Mouse (Mus musculus) liver, postnatal 0 days (tissue): ENCODE measurements at regions not wholly inside any gene's neighbourhood (a gene's known extent, or its start where the extent isn't known, plus 50 kb on each side); places are given as distances from the start of the nearest gene placed in this dataset.

Experiments used
- ATAC-seq: fragments of 200-750 bp; cut with Nextera tagmentation; 2 replicates; pipeline ENCODE4 v1.8.0; 2017; ENCODE audit warnings: mild to moderate bottlenecking, moderate library complexity
- DNase-seq: peaks from one replicate; pipeline ENCODE4 v3.0.0-alpha.2; 2016
- H3K27ac ChIP-seq: fragments of 300-500 bp; sonication (generic); 2 replicates; pipeline ENCODE4 v1.5.1; 2014; ENCODE audit warnings: antibody characterized with exemption, moderate library complexity, mild to moderate bottlenecking, low read depth
- H3K27me3 ChIP-seq: fragments of 300-500 bp; sonication (generic); 2 replicates; pipeline ENCODE4 v1.6.1; 2014; ENCODE audit warnings: low read length, control low read depth, mixed read lengths; ENCODE audit not compliant: insufficient read depth
- H3K36me3 ChIP-seq: fragments of 300-500 bp; sonication (generic); replicated peaks from 2 replicates; pipeline ENCODE4 v1.6.1; 2014; ENCODE audit warnings: mild to moderate bottlenecking, control low read depth, low read length, moderate library complexity, mixed read lengths; ENCODE audit not compliant: insufficient read depth
- H3K4me1 ChIP-seq: fragments of 300-500 bp; sonication (generic); 2 replicates; pipeline ENCODE4 v1.6.1; 2014; ENCODE audit warnings: antibody characterized with exemption, mild to moderate bottlenecking, control low read depth; ENCODE audit not compliant: insufficient read depth
- H3K4me2 ChIP-seq: fragments of 300-500 bp; sonication (generic); 2 replicates; pipeline ENCODE4 v1.6.1; 2014; ENCODE audit warnings: low read depth, mild to moderate bottlenecking, low read length, moderate library complexity, mixed read lengths
- H3K4me3 ChIP-seq: fragments of 300-500 bp; sonication (generic); 2 replicates; pipeline ENCODE4 v1.5.1; 2014; ENCODE audit warnings: low read depth, low read length
- H3K9ac ChIP-seq: fragments of 300-500 bp; sonication (generic); replicated peaks from 2 replicates; pipeline ENCODE4 v1.6.1; 2014; ENCODE audit warnings: mild to moderate bottlenecking, moderate library complexity
- H3K9me3 ChIP-seq: fragments of 300-500 bp; sonication (generic); 2 replicates; pipeline ENCODE4 v1.6.1; 2016; ENCODE audit warnings: mild to moderate bottlenecking, control low read depth, low read length, mixed read lengths
- CTCF ChIP-seq: sonication (generic); IDR thresholded peaks from 2 replicates; pipeline ENCODE4 v1.5.1; 2016; ENCODE audit warnings: antibody characterized with exemption, low read depth
- EP300 ChIP-seq: IDR thresholded peaks from 2 replicates; pipeline ENCODE4 v1.6.1; 2016; ENCODE audit warnings: antibody characterized with exemption, low read depth, mild to moderate bottlenecking
- WGBS: fragments of 180-500 bp; shearing (Covaris S2); extraction: QIAGEN DNeasy Blood & Tissue Kit; methylation state at CpG from one replicate; pipeline ENCODE4 v1.1.7; 2014; ENCODE audit not compliant: insufficient replicate concordance; 5-methylcytosine and 5-hydroxymethylcytosine counted together

DNA sequence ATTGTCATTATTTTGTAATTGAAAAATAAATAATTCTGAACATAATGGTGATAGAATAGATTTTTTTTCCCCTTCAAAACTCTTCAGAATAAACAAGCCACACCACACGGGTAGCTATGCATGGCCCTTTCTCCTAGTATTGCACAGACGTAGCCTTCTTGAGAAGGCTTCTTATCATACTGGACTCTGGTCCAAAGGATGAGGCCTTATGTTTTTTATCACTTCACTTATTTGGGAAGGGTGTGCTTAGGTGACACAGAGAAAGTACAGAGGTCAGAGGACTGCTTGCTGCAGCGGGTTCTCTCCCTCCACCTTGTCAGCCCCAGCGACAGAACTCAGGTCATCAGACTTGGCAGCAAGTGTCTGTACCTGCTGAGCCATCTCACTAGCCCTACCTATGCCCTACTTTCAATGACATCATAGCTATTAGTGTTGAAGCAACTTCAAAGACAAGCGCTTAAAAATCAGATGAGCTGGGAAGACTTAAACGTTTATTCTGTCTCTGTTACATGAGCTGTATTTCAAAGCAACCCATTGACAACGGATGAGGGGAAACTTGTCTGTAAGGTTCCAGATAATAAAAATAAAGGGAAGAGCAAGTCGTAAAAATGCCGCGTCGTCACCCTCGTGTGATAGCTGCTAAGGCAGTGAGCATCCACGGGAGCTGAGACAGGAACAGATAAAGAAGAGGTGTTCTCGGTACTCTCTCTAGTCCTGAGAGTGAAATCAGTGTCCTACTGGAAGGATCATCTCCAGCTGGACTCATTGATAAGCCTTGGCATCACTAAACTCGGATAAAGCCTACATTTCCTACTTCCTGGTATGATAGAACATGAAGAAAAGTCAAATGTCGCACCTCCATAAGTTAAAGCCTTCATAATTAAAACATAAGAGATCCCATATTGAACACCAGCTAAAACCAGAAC, 226.2 kb downstream of the Sp3 start:
- Histone ChIP-seq H3K9me3 (peaks cover 5% of the 10 kb centered on the region; the same call in 1 of the 2 replicates), H3K27me3 (no peaks in the 10 kb centered on the region), H3K9ac (no peak overlapping the region), H3K4me3 (no peak overlapping the region), H3K4me1 (peaks cover 13% of the 10 kb centered on the region), H3K27ac (no peak overlapping the region), H3K36me3 (no peaks in the 10 kb centered on the region), H3K4me2 (no peak overlapping the region)
- WGBS = 66% methylated on average over 16 of the region's 16 CpGs
- TF ChIP-seq EP300 (no peak), CTCF (no peak)
- no peak for DNase-seq
- peak; percentile 50 for ATAC-seq

DNA sequence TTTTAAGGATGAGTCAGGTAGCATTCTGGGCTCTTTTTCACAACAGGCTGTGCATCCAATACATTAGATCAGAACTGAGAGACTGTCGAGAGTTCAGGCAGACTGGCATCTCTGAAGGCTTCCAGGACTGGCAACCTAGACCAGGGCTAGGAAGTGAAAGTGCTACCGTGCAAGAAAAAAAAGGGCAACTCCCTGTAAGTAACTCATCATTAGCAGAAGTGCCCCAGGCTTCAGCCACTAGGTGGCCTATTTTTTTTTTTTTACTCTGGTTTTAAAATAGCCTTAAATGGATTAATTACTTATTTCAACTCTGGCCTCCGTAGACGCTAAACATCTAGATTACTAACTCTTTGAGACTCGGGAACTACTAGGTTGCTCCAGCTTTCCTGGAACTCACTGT, 216.8 kb downstream of the Sp3 start:
- no peaks in the 10 kb centered on the region for H3K36me3 ChIP-seq
- peak overlapping the region; percentile 10; the same call in 1 of the 2 replicates for H3K4me2 ChIP-seq
- H3K27ac ChIP-seq = no peak overlapping the region
- no peak; the same call in 1 of the 2 replicates for TF ChIP-seq CTCF
- DNase-seq (no peak), ATAC-seq (no peak)
- no peak overlapping the region for H3K9ac ChIP-seq
- 60% methylated on average over 5 of the region's 5 CpGs for WGBS
- no peaks in the 10 kb centered on the region for H3K4me1 ChIP-seq
- no peaks in the 10 kb centered on the region for H3K9me3 ChIP-seq
- no peak overlapping the region for H3K4me3 ChIP-seq
- no peaks in the 10 kb centered on the region for H3K27me3 ChIP-seq

GRCm38 (mm10) chr2:72769030-72769630, 211.1 kb downstream of the Sp3 start:
- H3K27me3 ChIP-seq = no peaks in the 10 kb centered on the region
- H3K36me3 ChIP-seq = no peaks in the 10 kb centered on the region
- no peaks in the 10 kb centered on the region for H3K9me3 ChIP-seq
- no peak overlapping the region for H3K9ac ChIP-seq
- 0 out of 2 replicates have a peak, but pooled peaks have one; percentile 23 for ATAC-seq
- 72% methylated on average over 11 of the region's 11 CpGs for WGBS
- no peak overlapping the region for H3K4me3 ChIP-seq
- H3K27ac ChIP-seq = no peak overlapping the region
- H3K4me1 ChIP-seq = no peaks in the 10 kb centered on the region
- H3K4me2 ChIP-seq = no peak overlapping the region
- peak; percentile 27 for DNase-seq
- TF ChIP-seq EP300 = no peak
- no peak for TF ChIP-seq CTCF

GRCm38 (mm10) chr2:72773401-72773800, 206.8 kb downstream of the Sp3 start:
- H3K36me3 ChIP-seq = no peaks in the 10 kb centered on the region
- no peak for ATAC-seq
- H3K4me1 ChIP-seq = no peaks in the 10 kb centered on the region
- H3K27me3 ChIP-seq = no peaks in the 10 kb centered on the region
- no peak for DNase-seq
- H3K27ac ChIP-seq = no peak overlapping the region
- 78% methylated on average over 4 of the region's 4 CpGs for WGBS
- H3K9ac ChIP-seq = no peak overlapping the region
- no peaks in the 10 kb centered on the region for H3K9me3 ChIP-seq
- TF ChIP-seq EP300 (no peak), CTCF (no peak)
- no peak overlapping the region for H3K4me2 ChIP-seq
- H3K4me3 ChIP-seq = no peak overlapping the region

- DNase-seq (no peak), ATAC-seq (no peak)
- Histone ChIP-seq H3K9ac (no peak overlapping the region), H3K4me3 (no peak overlapping the region), H3K27me3 (no peaks in the 10 kb centered on the region), H3K4me1 (no peaks in the 10 kb centered on the region), H3K9me3 (no peaks in the 10 kb centered on the region), H3K4me2 (no peak overlapping the region), H3K36me3 (no peaks in the 10 kb centered on the region), H3K27ac (no peak overlapping the region)
- 44% methylated on average over 3 of the region's 3 CpGs for WGBS
- TF ChIP-seq CTCF (peak; percentile 59), EP300 (no peak)
Observed at GRCm38 (mm10) chr2:72777330-72777729, 202.9 kb downstream of the Sp3 start.

- Histone ChIP-seq H3K9me3 (no peaks in the 10 kb centered on the region), H3K4me2 (no peak overlapping the region), H3K4me3 (no peak overlapping the region), H3K27me3 (no peaks in the 10 kb centered on the region), H3K27ac (no peak overlapping the region), H3K36me3 (no peaks in the 10 kb centered on the region), H3K4me1 (no peaks in the 10 kb centered on the region), H3K9ac (no peak overlapping the region)
- ATAC-seq (no peak), DNase-seq (no peak)
- WGBS = 84% methylated on average over 8 of the region's 8 CpGs
- no peak for TF ChIP-seq CTCF
- TF ChIP-seq EP300 = no peak
Observed at GRCm38 (mm10) chr2:72777806-72778510, 202.3 kb downstream of the Sp3 start.
